ENCODE assay signal across 9 mouse cellular contexts in genomic region chr10:127048608-127049394, GRCm38 (mm10). TPM values are rescaled to one million over a fixed set of nuclear protein-coding genes. Genes with fewer than 3 reads are reported as not detected.
DNase-seq lines count a peak whose midpoint lies in the region; ATAC-seq and TF ChIP-seq lines count a peak whose summit lies in the region.
"Had no signal": no experiment of that assay in that cellular context is flagged by ENCODE, and none has a peak within 500 bp of the region (broad histone marks: within the 10 kb centered on the region; RNA-seq: fewer than 3 reads in every experiment).

No protein-coding gene starts in this region.

- no peak for DNase-seq in kidney, adult 9 months
- DNase-seq in hindbrain, embryonic 11.5 days (ENCODE audit: low spot score): peak; percentile 34
- DNase-seq in liver, postnatal 0 days: no peak
- DNase-seq in thymus, postnatal 10 days (ENCODE audit: low spot score in 2 of 2): no peak
- no peak for DNase-seq in spleen, adult 12 weeks (ENCODE audit: low spot score)
- no peak for DNase-seq in lung, postnatal 10 days

- no peaks in the 10 kb centered on the region for H3K9me3 ChIP-seq in kidney, embryonic 15.5 days (replicated peaks)
- H3K9me3 ChIP-seq in hindbrain, embryonic 11.5 days (ENCODE audit: control insufficient read depth, low read length): no peaks in the 10 kb centered on the region
- H3K9me3 ChIP-seq in liver, postnatal 0 days (ENCODE audit: low read length): no peaks in the 10 kb centered on the region

- peaks cover 23% of the 10 kb centered on the region for H3K4me1 ChIP-seq in kidney, embryonic 15.5 days
- no peaks in the 10 kb centered on the region for H3K4me1 ChIP-seq in hindbrain, embryonic 11.5 days (replicated peaks; ENCODE audit: control insufficient read depth, insufficient read depth, low read length)
- peaks cover 12% of the 10 kb centered on the region for H3K4me1 ChIP-seq in liver, postnatal 0 days (ENCODE audit: insufficient read depth)

- H3K27me3 ChIP-seq in kidney, embryonic 15.5 days: peaks cover 56% of the 10 kb centered on the region
- peaks cover 41% of the 10 kb centered on the region for H3K27me3 ChIP-seq in hindbrain, embryonic 11.5 days (ENCODE audit: control insufficient read depth, insufficient read depth, low read length)
- H3K27me3 ChIP-seq in liver, postnatal 0 days (ENCODE audit: insufficient read depth, low read length): peaks cover 46% of the 10 kb centered on the region

- H3K4me3 ChIP-seq in kidney, embryonic 15.5 days (replicated peaks): peak overlapping the region; percentile 31
- no peak overlapping the region for H3K4me3 ChIP-seq in hindbrain, embryonic 11.5 days (ENCODE audit: low read depth, low read length)
- H3K4me3 ChIP-seq in liver, postnatal 0 days (ENCODE audit: low read depth, low read length): peak overlapping the region; percentile 17; the same call in 1 of the 2 replicates

- WGBS in kidney, embryonic 15.5 days: 4% methylated on average over 35 of the region's 35 CpGs
- 4% methylated on average over 35 of the region's 35 CpGs for WGBS in hindbrain, embryonic 11.5 days
- 6% methylated on average over 35 of the region's 35 CpGs for WGBS in liver, postnatal 0 days (ENCODE audit: insufficient replicate concordance)

- H3K9ac ChIP-seq in kidney, embryonic 15.5 days: peak overlapping the region; percentile 14; the same call in 1 of the 2 replicates
- no peak overlapping the region for H3K9ac ChIP-seq in hindbrain, embryonic 11.5 days (ENCODE audit: low read depth, low read length)
- no peak overlapping the region for H3K9ac ChIP-seq in liver, postnatal 0 days (replicated peaks)

- H3K27ac ChIP-seq in kidney, embryonic 15.5 days: no peak overlapping the region
- H3K27ac ChIP-seq in hindbrain, embryonic 11.5 days (ENCODE audit: low read depth, low read length): no peak overlapping the region
- no peak overlapping the region for H3K27ac ChIP-seq in liver, postnatal 0 days (ENCODE audit: low read depth)

- peaks cover 17% of the 10 kb centered on the region for H3K36me3 ChIP-seq in kidney, embryonic 15.5 days
- H3K36me3 ChIP-seq in hindbrain, embryonic 11.5 days (ENCODE audit: control insufficient read depth, insufficient read depth, low read length): no peaks in the 10 kb centered on the region
- H3K36me3 ChIP-seq in liver, postnatal 0 days (replicated peaks; ENCODE audit: insufficient read depth, low read length): peaks cover 3% of the 10 kb centered on the region; the same call in 1 of the 2 replicates

- H3K4me2 ChIP-seq in kidney, embryonic 15.5 days: peak overlapping the region; percentile 50
- no peak overlapping the region for H3K4me2 ChIP-seq in hindbrain, embryonic 11.5 days (replicated peaks; ENCODE audit: low read depth, low read length)
- peak overlapping the region; percentile 48 for H3K4me2 ChIP-seq in liver, postnatal 0 days (ENCODE audit: low read depth, low read length)

- TF ChIP-seq EP300 in liver, postnatal 0 days (IDR thresholded peaks at IDR 0.05; ENCODE audit: low read depth): no peak

- ATAC-seq in kidney, embryonic 15.5 days (replicated peaks; ENCODE audit: low FRiP score): no peak
- ATAC-seq in common myeloid progenitor, adult 5-6 weeks (replicated peaks; ENCODE audit: low read depth, poor library complexity, severe bottlenecking): peak; percentile 8; the same call in 1 of the 2 replicates
- ATAC-seq in hindbrain, embryonic 11.5 days (ENCODE audit: low FRiP score): no peak
- ATAC-seq in liver, postnatal 0 days: no peak

- no peak for TF ChIP-seq CTCF in liver, postnatal 0 days (IDR thresholded peaks at IDR 0.05; ENCODE audit: low read depth)

RNA-seq across cellular contexts. Expression of gene Cyp27b1, which starts 0.8 kb away (rescaled TPM):
- polyA plus RNA-seq in kidney, embryonic 15.5 days (2015; fragmentation: Nextera tagmentation; extraction: Ambion mirVana): 9.9 and 12.3 TPM in 2 replicates
- 0.14 TPM in 1 of 2 replicates, not detected in the other for total RNA-seq in common myeloid progenitor, adult 5-6 weeks (2017)
- 0.11 and 0.20 TPM in 2 replicates for polyA plus RNA-seq in hindbrain, embryonic 11.5 days (2014; fragmentation: Nextera tagmentation; extraction: Ambion mirVana)
- not detected in 2 replicates for polyA plus RNA-seq in liver, postnatal 0 days (2015; fragmentation: Nextera tagmentation; extraction: Ambion mirVana)
- polyA plus RNA-seq: embryonic facial prominence, embryonic 11.5 days had no signal

RNA-seq across cellular contexts. Expression of gene Eef1akmt3, which starts 7.5 kb away (rescaled TPM):
- polyA plus RNA-seq in kidney, embryonic 15.5 days (2015; fragmentation: Nextera tagmentation; extraction: Ambion mirVana): 0.93 and 1.00 TPM in 2 replicates
- total RNA-seq in common myeloid progenitor, adult 5-6 weeks (2017): not detected in 2 replicates
- polyA plus RNA-seq in hindbrain, embryonic 11.5 days (2014; fragmentation: Nextera tagmentation; extraction: Ambion mirVana): 0.08 and 0.15 TPM in 2 replicates
- 0.05 and 0.07 TPM in 2 replicates for polyA plus RNA-seq in liver, postnatal 0 days (2015; fragmentation: Nextera tagmentation; extraction: Ambion mirVana)

RNA-seq across cellular contexts. Expression of gene Mettl1, which starts 7.6 kb away (rescaled TPM):
- 59.4 and 67.4 TPM in 2 replicates for polyA plus RNA-seq in kidney, embryonic 15.5 days (2015; fragmentation: Nextera tagmentation; extraction: Ambion mirVana)
- total RNA-seq in common myeloid progenitor, adult 5-6 weeks (2017): 27.4 and 28.0 TPM in 2 replicates
- 32.4 and 36.7 TPM in 2 replicates for polyA plus RNA-seq in hindbrain, embryonic 11.5 days (2014; fragmentation: Nextera tagmentation; extraction: Ambion mirVana)
- polyA plus RNA-seq in liver, postnatal 0 days (2015; fragmentation: Nextera tagmentation; extraction: Ambion mirVana): 14.9 and 15.0 TPM in 2 replicates

RNA-seq across cellular contexts. Expression of gene March9, which starts 11.2 kb away (rescaled TPM):
- 1.1 and 1.4 TPM in 2 replicates for polyA plus RNA-seq in kidney, embryonic 15.5 days (2015; fragmentation: Nextera tagmentation; extraction: Ambion mirVana)
- total RNA-seq in common myeloid progenitor, adult 5-6 weeks (2017): 0.23 TPM in 1 of 2 replicates, not detected in the other
- polyA plus RNA-seq in hindbrain, embryonic 11.5 days (2014; fragmentation: Nextera tagmentation; extraction: Ambion mirVana): 3.6 and 4.2 TPM in 2 replicates
- polyA plus RNA-seq in liver, postnatal 0 days (2015; fragmentation: Nextera tagmentation; extraction: Ambion mirVana): 0.04 and 0.06 TPM in 2 replicates

RNA-seq across cellular contexts. Expression of gene Cdk4, which starts 14.5 kb away (rescaled TPM):
- 1,852 and 1,884 TPM in 2 replicates for polyA plus RNA-seq in kidney, embryonic 15.5 days (2015; fragmentation: Nextera tagmentation; extraction: Ambion mirVana)
- total RNA-seq in common myeloid progenitor, adult 5-6 weeks (2017): 723 and 923 TPM in 2 replicates
- polyA plus RNA-seq in hindbrain, embryonic 11.5 days (2014; fragmentation: Nextera tagmentation; extraction: Ambion mirVana): 2,639 and 2,665 TPM in 2 replicates
- 209 and 225 TPM in 2 replicates for polyA plus RNA-seq in liver, postnatal 0 days (2015; fragmentation: Nextera tagmentation; extraction: Ambion mirVana)
